Mouse (Mus musculus): ENCODE results near the gene 2610528A11Rik.

DNA sequence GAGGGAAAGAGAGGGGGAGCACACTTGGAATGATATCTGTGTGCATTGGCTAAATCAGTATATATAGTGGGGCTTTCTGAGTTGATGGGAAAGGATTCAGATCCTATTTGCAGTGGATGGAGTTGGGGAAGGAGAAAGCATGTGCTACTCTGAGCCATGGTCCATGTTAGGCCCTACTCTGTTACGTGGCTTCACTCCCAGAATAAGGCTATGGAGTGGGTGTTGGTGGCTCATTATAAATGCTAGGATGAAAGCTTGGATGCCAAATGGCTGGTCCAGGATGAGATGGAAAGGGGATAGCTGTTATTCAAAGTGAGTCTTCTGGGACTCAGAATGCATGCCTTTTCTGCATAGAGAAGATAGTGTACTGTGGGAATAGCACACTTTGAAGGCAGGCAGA, 33.1 kb downstream of the 2610528A11Rik start:
- no peak for TF ChIP-seq CTCF (IDR thresholded peaks at IDR 0.05)
- no peak for TF ChIP-seq POLR2A (IDR thresholded peaks at IDR 0.05; ENCODE audit: insufficient read depth, low read depth, low read length)
- no peak for TF ChIP-seq EP300 (IDR thresholded peaks at IDR 0.05; ENCODE audit: insufficient read depth, low read depth, low read length)
